Mouse (Mus musculus) midbrain, embryonic 12.5 days (tissue): ENCODE data around the gene Ddx25. TPM values are rescaled to one million over a fixed set of nuclear protein-coding genes. Genes with fewer than 3 reads are reported as not detected.

ENCODE experiments used
- ATAC-seq: fragments of 200-750 bp; cut with Nextera tagmentation; 2 replicates; pipeline ENCODE4 v1.8.0; 2017; ENCODE audit warnings: low read depth, moderate TSS enrichment, moderate library complexity; ENCODE audit not compliant: low FRiP score
- H3K27ac ChIP-seq: fragments of 300-500 bp; sonication (generic); replicated peaks from 2 replicates; pipeline ENCODE4 v1.5.1; 2016; ENCODE audit warnings: mild to moderate bottlenecking
- H3K27me3 ChIP-seq: fragments of 300-500 bp; sonication (generic); 2 replicates; pipeline ENCODE4 v1.6.1; 2016; ENCODE audit warnings: mild to moderate bottlenecking
- H3K36me3 ChIP-seq: fragments of 300-500 bp; sonication (generic); 2 replicates; pipeline ENCODE4 v1.6.1; 2016
- H3K4me1 ChIP-seq: fragments of 300-500 bp; sonication (generic); 2 replicates; pipeline ENCODE4 v1.6.1; 2016
- H3K4me2 ChIP-seq: fragments of 300-500 bp; sonication (generic); replicated peaks from 2 replicates; pipeline ENCODE4 v1.6.1; 2016; ENCODE audit warnings: mild to moderate bottlenecking, moderate library complexity
- H3K4me3 ChIP-seq: fragments of 300-500 bp; sonication (generic); 2 replicates; pipeline ENCODE4 v1.5.1; 2016; ENCODE audit warnings: mild to moderate bottlenecking
- H3K9ac ChIP-seq: fragments of 300-500 bp; sonication (generic); replicated peaks from 2 replicates; pipeline ENCODE4 v1.6.1; 2016; ENCODE audit warnings: mild to moderate bottlenecking, moderate library complexity
- H3K9me3 ChIP-seq: fragments of 300-500 bp; sonication (generic); 2 replicates; pipeline ENCODE4 v1.6.1; 2016; ENCODE audit warnings: mild to moderate bottlenecking
- WGBS: fragments of 180-500 bp; shearing (Covaris S2); methylation state at CpG from one replicate; pipeline ENCODE4 v1.1.7; 2016; 5-methylcytosine and 5-hydroxymethylcytosine counted together
- polyA plus RNA-seq: library from polyadenylated mRNA; unstranded; fragments of >200 nt; fragmentation: Nextera tagmentation; extraction: Ambion mirVana; gene quantifications from 2 replicates; pipeline ENCODE4 v1.2.1, GENCODE M21; 2016

The Ddx25 gene
- 10.6 and 11.0 TPM in 2 replicates for polyA plus RNA-seq

- Histone ChIP-seq H3K4me1 (peaks cover 22% of the 10 kb centered on the region), H3K27ac (peak within 1 kb of the TSS; percentile 77), H3K27me3 (peaks cover 23% of the 10 kb centered on the region), H3K4me3 (peak within 1 kb of the TSS; percentile 60), H3K9me3 (no peaks in the 10 kb centered on the region), H3K9ac (peak within 1 kb of the TSS; percentile 62), H3K4me2 (peak within 1 kb of the TSS; percentile 92), H3K36me3 (peaks cover 18% of the 10 kb centered on the region)
- WGBS, result under 1% methylated on average over 53 of the region's 59 CpGs
- ATAC-seq, result peak; percentile 84
Observed at GRCm38 (mm10) chr9:35558257-35559008, at the start of gene Ddx25, which contains the start of gene Pus3. Ddx25 (minus strand) TSS chr9:35558528. Pus3 (plus strand) TSS chr9:35558595.

DNA sequence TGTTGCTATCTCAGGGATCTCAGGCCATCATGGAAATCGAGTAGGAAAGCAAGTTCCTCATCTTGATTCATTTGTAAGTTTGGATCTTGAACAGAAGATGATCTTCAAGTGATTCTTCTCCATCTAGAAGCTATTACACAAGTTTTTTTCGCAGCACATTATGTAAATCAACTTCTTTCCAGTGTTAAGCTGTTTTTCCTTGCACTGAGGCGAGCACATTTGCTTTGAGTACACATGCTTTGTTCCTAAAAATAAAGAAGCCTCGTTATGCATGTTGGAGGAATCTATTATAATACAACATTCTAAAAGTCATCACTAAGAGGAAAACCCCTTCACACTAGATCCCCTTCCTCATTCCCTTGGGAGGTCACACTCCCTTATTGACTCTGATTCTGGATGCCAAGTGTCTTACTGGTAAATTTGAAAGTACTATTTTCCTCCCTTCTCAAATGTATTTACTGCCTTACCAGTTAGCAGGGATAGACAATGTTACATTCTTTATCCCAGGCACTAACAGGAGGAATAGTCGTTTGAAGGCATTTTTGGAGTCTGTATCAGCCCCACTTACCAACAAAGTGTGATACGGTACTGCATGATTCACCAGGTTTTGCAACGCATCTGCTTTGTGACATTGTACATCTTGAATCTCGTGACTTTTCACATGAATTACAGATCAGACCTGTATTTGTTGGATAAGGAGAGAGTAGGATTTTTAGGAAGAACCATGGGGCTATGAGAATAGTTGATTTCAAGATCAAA lies 49.5 kb upstream of the Ddx25 start:
- peaks cover 2% of the 10 kb centered on the region; the same call in 1 of the 2 replicates for H3K9me3 ChIP-seq
- no peaks in the 10 kb centered on the region for H3K4me1 ChIP-seq
- WGBS, result 68% methylated on average over 8 of the region's 8 CpGs
- no peaks in the 10 kb centered on the region for H3K27me3 ChIP-seq
- ATAC-seq, result no peak
- H3K4me2 ChIP-seq, result no peak overlapping the region
- H3K27ac ChIP-seq, result no peak overlapping the region
- no peak overlapping the region for H3K9ac ChIP-seq
- no peak overlapping the region for H3K4me3 ChIP-seq
- H3K36me3 ChIP-seq, result no peaks in the 10 kb centered on the region

DNA sequence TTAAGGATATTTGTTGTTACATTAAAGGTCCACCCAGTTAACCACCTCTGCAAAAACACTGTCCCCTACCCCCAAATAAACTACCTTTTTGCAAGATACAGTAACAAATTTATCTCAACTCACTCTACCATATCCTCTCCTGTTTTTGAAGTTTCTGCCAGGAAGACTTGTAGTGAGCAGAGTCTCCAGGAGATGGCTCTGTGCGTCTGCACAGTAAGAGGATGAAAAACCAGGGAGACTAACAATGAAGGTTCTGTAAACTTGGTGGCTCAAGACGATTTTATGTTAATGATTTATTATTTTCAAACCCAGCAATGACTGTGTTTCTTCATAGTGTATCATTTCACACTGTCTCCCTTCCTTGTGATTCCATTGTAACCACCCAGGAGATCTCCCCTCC lies 34.6 kb upstream of the Ddx25 start:
- 21% methylated on average over 2 of the region's 2 CpGs for WGBS
- Histone ChIP-seq H3K9ac (no peak overlapping the region), H3K4me3 (no peak overlapping the region), H3K4me1 (no peaks in the 10 kb centered on the region), H3K27ac (no peak overlapping the region), H3K4me2 (no peak overlapping the region), H3K36me3 (no peaks in the 10 kb centered on the region), H3K9me3 (no peaks in the 10 kb centered on the region), H3K27me3 (no peaks in the 10 kb centered on the region)
- ATAC-seq, result no peak

DNA sequence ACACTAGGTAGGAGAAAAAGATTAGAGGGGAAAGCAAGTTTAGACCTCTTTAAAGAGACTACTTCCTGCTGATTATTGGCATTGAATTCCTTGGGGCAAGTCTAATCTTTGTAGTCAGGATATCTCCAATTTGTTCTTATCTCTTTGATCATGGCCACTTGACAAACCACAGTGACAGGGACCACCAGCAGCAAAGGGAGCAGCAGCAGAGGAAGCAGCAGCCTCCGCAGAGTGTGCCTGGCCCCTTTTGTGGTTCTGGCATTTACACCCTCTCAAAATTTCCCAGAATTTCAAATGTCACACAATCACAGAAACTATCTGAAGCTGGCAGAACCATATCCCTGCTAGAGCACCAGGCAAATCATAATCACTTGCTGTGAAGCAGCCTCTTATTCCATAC lies 29.3 kb upstream of the Ddx25 start:
- Histone ChIP-seq H3K4me3 (no peak overlapping the region), H3K9me3 (no peaks in the 10 kb centered on the region), H3K9ac (no peak overlapping the region), H3K27ac (no peak overlapping the region), H3K36me3 (no peaks in the 10 kb centered on the region), H3K4me2 (no peak overlapping the region), H3K4me1 (no peaks in the 10 kb centered on the region), H3K27me3 (no peaks in the 10 kb centered on the region)
- 42% methylated on average over 1 of the region's 1 CpGs for WGBS
- no peak for ATAC-seq

GRCm38 (mm10) chr9:35574416-35574815 lies 16.1 kb upstream of the Ddx25 start:
- Histone ChIP-seq H3K4me2 (peak overlapping the region; percentile 53), H3K4me3 (peak overlapping the region; percentile 33), H3K27me3 (peaks cover 12% of the 10 kb centered on the region), H3K36me3 (no peaks in the 10 kb centered on the region), H3K27ac (no peak overlapping the region), H3K4me1 (peaks cover 8% of the 10 kb centered on the region), H3K9me3 (no peaks in the 10 kb centered on the region), H3K9ac (0 out of 2 replicates have a peak overlapping the region, but pooled peaks have one; percentile 37)
- WGBS, result 3% methylated on average over 32 of the region's 32 CpGs
- no peak for ATAC-seq

DNA sequence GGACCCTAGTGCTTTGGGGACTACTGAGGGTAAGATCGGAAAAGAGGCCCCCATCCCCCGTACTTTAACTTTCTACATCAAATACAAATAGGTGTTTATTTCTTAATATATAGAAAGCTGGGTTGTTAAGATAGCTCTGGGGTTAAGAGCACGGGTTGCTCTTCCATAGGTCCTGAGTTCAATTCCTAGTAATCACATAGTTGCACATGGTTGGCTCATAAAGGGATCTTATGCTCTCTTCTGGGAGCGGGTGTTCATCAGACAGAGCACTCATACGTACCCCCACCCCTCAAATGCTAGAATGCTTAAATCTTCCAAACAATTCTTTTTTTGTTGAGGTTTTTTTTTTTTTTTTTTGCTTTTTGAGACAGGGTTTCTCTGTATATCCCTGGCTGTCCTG lies 12.3 kb upstream of the Ddx25 start:
- Histone ChIP-seq H3K4me3 (peak overlapping the region; percentile 75), H3K4me2 (peak overlapping the region; percentile 60), H3K9me3 (no peaks in the 10 kb centered on the region), H3K9ac (peak overlapping the region; percentile 80; the same call in 1 of the 2 replicates), H3K27me3 (peaks cover 12% of the 10 kb centered on the region), H3K4me1 (peaks cover 17% of the 10 kb centered on the region), H3K27ac (peak overlapping the region; percentile 90; the same call in 1 of the 2 replicates), H3K36me3 (peaks cover 20% of the 10 kb centered on the region)
- 9% methylated on average over 5 of the region's 5 CpGs for WGBS
- ATAC-seq, result peak; percentile 13; the same call in 1 of the 2 replicates

DNA sequence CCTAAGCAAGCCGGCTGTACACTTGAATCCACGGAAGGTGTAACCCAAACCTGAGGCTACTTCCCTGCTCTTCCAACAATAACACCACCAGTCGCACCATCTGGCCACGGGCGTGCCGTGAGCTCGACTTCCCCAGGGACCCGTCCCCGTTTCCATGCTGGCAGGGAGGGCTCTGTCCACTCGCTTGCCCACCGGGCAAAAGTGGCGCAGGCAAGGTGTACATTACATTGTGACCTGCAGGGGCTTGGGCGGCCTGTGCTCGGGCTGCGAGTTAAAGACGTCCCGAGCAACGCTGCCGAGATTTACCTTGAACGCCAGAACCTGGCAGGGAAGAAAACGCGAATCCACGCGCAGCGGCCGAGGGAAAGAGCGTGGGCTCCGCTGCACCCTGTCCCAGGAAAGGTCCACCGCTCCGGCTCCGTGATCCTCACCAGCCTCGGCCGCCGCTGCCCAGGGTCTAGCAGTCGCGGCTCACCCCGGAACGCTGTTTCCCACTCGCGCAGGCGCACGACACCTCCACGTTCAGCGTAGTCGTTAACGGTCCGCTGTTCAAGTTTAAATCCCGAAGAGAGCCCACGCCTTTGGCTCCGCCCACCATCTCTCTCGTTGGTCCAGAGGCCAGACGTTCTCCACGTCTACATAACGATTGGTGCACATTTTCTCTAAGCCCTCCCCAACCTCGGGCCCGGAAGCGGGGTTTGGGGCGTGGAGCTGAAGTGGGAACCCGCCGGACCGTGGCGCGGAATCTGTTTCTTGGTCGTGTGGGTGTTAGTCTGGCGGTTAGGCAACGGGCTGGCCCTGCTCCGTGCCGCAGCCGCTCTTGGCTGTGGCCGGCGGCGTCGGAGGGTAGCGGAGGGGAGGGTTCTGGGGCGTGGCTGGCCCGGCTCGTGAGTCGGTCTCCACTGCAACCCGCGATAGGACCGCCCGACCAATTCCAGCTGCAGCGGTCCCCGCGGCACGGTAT lies 11.5 kb upstream of the Ddx25 start, which contains the start of the genes Pate2 and Hyls1:
Pate2 (plus strand) TSS at position 714 of the 964 bp plus-strand sequence.
Hyls1 (minus strand) TSS at position 828 of the 964 bp plus-strand sequence.
- peak within 1 kb of the TSS; percentile 90 for H3K27ac ChIP-seq
- H3K4me2 ChIP-seq, result peak within 1 kb of the TSS; percentile 60
- no peaks in the 10 kb centered on the region for H3K9me3 ChIP-seq
- peaks cover 12% of the 10 kb centered on the region for H3K27me3 ChIP-seq
- H3K4me3 ChIP-seq, result peak within 1 kb of the TSS; percentile 75
- H3K9ac ChIP-seq, result peak within 1 kb of the TSS; percentile 80
- peaks cover 28% of the 10 kb centered on the region for H3K36me3 ChIP-seq
- H3K4me1 ChIP-seq, result peaks cover 17% of the 10 kb centered on the region
- peak; percentile 97 for ATAC-seq
- under 1% methylated on average over 85 of the region's 86 CpGs for WGBS

DNA sequence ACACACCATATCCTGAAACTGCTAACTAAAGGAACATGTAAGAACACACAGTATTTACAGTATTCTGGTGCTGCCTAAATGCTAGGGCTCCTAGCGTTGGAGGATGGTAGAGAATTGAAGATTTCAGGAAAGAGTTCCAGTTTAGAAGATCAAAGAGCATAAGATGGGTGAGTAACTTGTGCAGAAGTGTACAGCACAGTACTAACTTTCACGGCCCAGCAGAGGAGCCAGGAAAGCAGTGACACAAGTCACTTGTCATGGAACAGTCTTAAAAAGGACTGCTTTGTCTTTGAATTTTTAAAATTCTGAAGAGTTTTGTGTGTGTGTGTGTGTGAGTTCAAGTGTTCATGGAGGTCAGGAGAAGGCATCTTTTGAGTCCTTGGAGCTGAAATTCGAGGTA lies 9.7 kb upstream of the Ddx25 start:
- Histone ChIP-seq H3K36me3 (peaks cover 32% of the 10 kb centered on the region), H3K4me3 (no peak overlapping the region), H3K9me3 (no peaks in the 10 kb centered on the region), H3K9ac (no peak overlapping the region), H3K4me2 (0 out of 2 replicates have a peak overlapping the region, but pooled peaks have one; percentile 13), H3K4me1 (peaks cover 11% of the 10 kb centered on the region), H3K27me3 (no peaks in the 10 kb centered on the region), H3K27ac (no peak overlapping the region)
- WGBS, result 89% methylated on average over 3 of the region's 3 CpGs
- no peak for ATAC-seq

- no peaks in the 10 kb centered on the region for H3K27me3 ChIP-seq
- H3K4me1 ChIP-seq, result peaks cover 17% of the 10 kb centered on the region
- peaks cover 45% of the 10 kb centered on the region for H3K36me3 ChIP-seq
- no peak overlapping the region for H3K9ac ChIP-seq
- no peak for ATAC-seq
- 92% methylated on average over 5 of the region's 5 CpGs for WGBS
- H3K27ac ChIP-seq, result no peak overlapping the region
- H3K4me2 ChIP-seq, result no peak overlapping the region
- no peak overlapping the region for H3K4me3 ChIP-seq
- H3K9me3 ChIP-seq, result no peaks in the 10 kb centered on the region
Observed at GRCm38 (mm10) chr9:35564536-35565240, 6.4 kb upstream of the Ddx25 start.

DNA sequence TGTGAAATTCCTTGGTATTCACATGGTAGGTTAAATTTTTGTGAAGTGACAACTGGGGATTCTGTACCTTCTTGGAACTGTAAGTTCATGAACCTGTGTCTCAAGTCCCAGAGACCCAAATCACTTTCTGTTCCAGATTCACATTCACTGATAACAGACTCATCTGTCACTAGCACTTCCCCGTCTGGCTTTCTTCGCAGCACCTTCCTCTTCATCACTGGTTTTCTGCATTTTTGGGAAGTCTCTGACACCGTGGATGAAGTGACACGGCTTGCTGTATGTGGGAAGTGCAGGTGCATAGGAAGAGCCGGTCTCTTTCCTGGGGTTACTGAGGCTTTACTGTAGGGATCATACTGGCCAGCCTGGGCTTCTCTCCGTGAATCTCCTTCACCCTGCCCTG lies 3.3 kb upstream of the Ddx25 start:
- H3K36me3 ChIP-seq, result peaks cover 34% of the 10 kb centered on the region

DNA sequence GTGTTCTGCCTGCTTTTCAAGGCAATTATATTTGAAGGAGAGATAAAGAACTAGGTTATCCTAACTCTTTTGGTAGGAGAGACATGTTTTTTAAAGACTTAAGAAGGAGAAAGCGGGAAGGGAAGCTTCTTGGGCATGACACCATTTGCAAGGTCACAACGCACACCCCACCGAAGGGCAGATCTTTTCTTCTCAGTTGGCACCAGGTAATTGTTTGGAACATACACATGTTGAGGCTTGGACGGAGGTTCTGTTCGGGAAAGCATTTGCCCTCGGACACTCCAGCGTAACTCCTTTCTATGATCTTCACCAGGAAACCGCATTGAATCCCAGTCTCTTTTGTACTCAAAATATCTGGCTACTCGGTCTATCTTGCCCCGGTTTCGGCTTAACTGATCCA lies 2.7 kb upstream of the Ddx25 start:
- no peak overlapping the region for H3K4me2 ChIP-seq
- H3K27me3 ChIP-seq, result peaks cover 21% of the 10 kb centered on the region
- peaks cover 22% of the 10 kb centered on the region for H3K4me1 ChIP-seq
- H3K27ac ChIP-seq, result no peak overlapping the region
- H3K9me3 ChIP-seq, result no peaks in the 10 kb centered on the region
- no peak for ATAC-seq
- H3K36me3 ChIP-seq, result peaks cover 29% of the 10 kb centered on the region
- no peak overlapping the region for H3K4me3 ChIP-seq
- H3K9ac ChIP-seq, result no peak overlapping the region
- 94% methylated on average over 11 of the region's 11 CpGs for WGBS

More for the DNA sequence above, 3.3 kb upstream of the Ddx25 start:
- Histone ChIP-seq H3K27me3 (peaks cover 18% of the 10 kb centered on the region), H3K4me1 (peaks cover 22% of the 10 kb centered on the region), H3K9me3 (no peaks in the 10 kb centered on the region), H3K27ac (no peak overlapping the region), H3K9ac (no peak overlapping the region), H3K4me3 (no peak overlapping the region), H3K4me2 (no peak overlapping the region)
- WGBS, result 91% methylated on average over 6 of the region's 6 CpGs
- no peak for ATAC-seq
